Mouse (Mus musculus) lung, embryonic 14.5 days (tissue): ENCODE results near the gene Entpd2. TPM values are rescaled to one million over a fixed set of nuclear protein-coding genes. Genes with fewer than 3 reads are reported as not detected.
A peak's percentile ranks its signal among the peaks of the same experiment; 100 is the strongest.

Experiments used
- ATAC-seq: fragments of 200-750 bp; cut with Nextera tagmentation; 2 replicates; pipeline ENCODE4 v1.8.0; 2017; ENCODE audit warnings: mild to moderate bottlenecking, moderate TSS enrichment, moderate library complexity; ENCODE audit not compliant: insufficient read depth
- DNase-seq: peaks from one replicate; pipeline ENCODE4 v3.0.0-alpha.2; 2015
- H3K27ac ChIP-seq: fragments of 300-500 bp; sonication (generic); 2 replicates; pipeline ENCODE4 v1.5.1; 2014; ENCODE audit warnings: low read depth, mild to moderate bottlenecking, moderate library complexity
- H3K27me3 ChIP-seq: fragments of 300-500 bp; sonication (generic); 2 replicates; pipeline ENCODE4 v1.6.1; 2014; ENCODE audit warnings: low read length, control low read depth; ENCODE audit not compliant: insufficient read depth
- H3K36me3 ChIP-seq: fragments of 300-500 bp; sonication (generic); 2 replicates; pipeline ENCODE4 v1.6.1; 2014; ENCODE audit warnings: control low read depth; ENCODE audit not compliant: insufficient read depth
- H3K4me1 ChIP-seq: fragments of 300-500 bp; sonication (generic); 2 replicates; pipeline ENCODE4 v1.6.1; 2014; ENCODE audit warnings: antibody characterized with exemption, control low read depth; ENCODE audit not compliant: insufficient read depth
- H3K4me2 ChIP-seq: fragments of 300-500 bp; sonication (generic); 2 replicates; pipeline ENCODE4 v1.6.1; 2014; ENCODE audit warnings: mild to moderate bottlenecking
- H3K4me3 ChIP-seq: fragments of 300-500 bp; sonication (generic); 2 replicates; pipeline ENCODE4 v1.5.1; 2014; ENCODE audit warnings: low read depth, low read length
- H3K9ac ChIP-seq: fragments of 300-500 bp; sonication (generic); 2 replicates; pipeline ENCODE4 v1.6.1; 2014
- H3K9me3 ChIP-seq: fragments of 300-500 bp; sonication (generic); 2 replicates; pipeline ENCODE4 v1.6.1; 2016; ENCODE audit warnings: low read depth, low read length, control low read depth
- CTCF ChIP-seq: IDR thresholded peaks from 2 replicates; pipeline ENCODE4 v1.5.1; 2016; ENCODE audit warnings: antibody characterized with exemption, low read depth
- WGBS: fragments of 180-500 bp; shearing (Covaris S2); extraction: QIAGEN DNeasy Blood & Tissue Kit; methylation state at CpG from one replicate; pipeline ENCODE4 v1.1.7; 2014; 5-methylcytosine and 5-hydroxymethylcytosine counted together
- polyA plus RNA-seq: library from polyadenylated mRNA; unstranded; fragments of >200 nt; fragmentation: Nextera tagmentation; extraction: Ambion mirVana; gene quantifications from 2 replicates; pipeline ENCODE4 v1.2.1, GENCODE M21; 2014

Entpd2 gene
- polyA plus RNA-seq, 1 experiment from 2014 or later = 0.92 TPM

- Histone ChIP-seq H3K9ac (no peak overlapping the region), H3K36me3 (peaks cover 4% of the 10 kb centered on the region; the same call in 1 of the 2 replicates), H3K9me3 (no peaks in the 10 kb centered on the region), H3K4me2 (no peak overlapping the region), H3K4me1 (peaks cover 5% of the 10 kb centered on the region; the same call in 1 of the 2 replicates), H3K27me3 (no peaks in the 10 kb centered on the region), H3K4me3 (no peak overlapping the region), H3K27ac (no peak overlapping the region)
- no peak for ATAC-seq
- 78% methylated on average over 3 of the region's 3 CpGs for WGBS
- no peak for TF ChIP-seq CTCF
- no peak for DNase-seq
Measured at GRCm38 (mm10) chr2:25369996-25370395, 25.7 kb upstream of the Entpd2 start.

- no peak for TF ChIP-seq CTCF
- ATAC-seq = peak; percentile 96
Measured at GRCm38 (mm10) chr2:25371764-25372643, 23.7 kb upstream of the Entpd2 start, which contains the start of gene Sapcd2. Gene Sapcd2, plus strand, starts transcription at chr2:25372321.

GRCm38 (mm10) chr2:25372644-25373391 lies 22.9 kb upstream of the Entpd2 start:
- peak overlapping the region; percentile 85 for H3K4me3 ChIP-seq
- H3K9ac ChIP-seq = peak overlapping the region; percentile 72
- peak overlapping the region; percentile 54; the same call in 1 of the 2 replicates for H3K27ac ChIP-seq
- no peak for TF ChIP-seq CTCF
- peaks cover 31% of the 10 kb centered on the region for H3K36me3 ChIP-seq
- no peaks in the 10 kb centered on the region for H3K9me3 ChIP-seq
- H3K4me1 ChIP-seq = peaks cover 5% of the 10 kb centered on the region; the same call in 1 of the 2 replicates
- WGBS = 1% methylated on average over 42 of the region's 42 CpGs
- H3K4me2 ChIP-seq = peak overlapping the region; percentile 95
- no peaks in the 10 kb centered on the region for H3K27me3 ChIP-seq
- DNase-seq = no peak
- peak; percentile 17 for ATAC-seq

More at GRCm38 (mm10) chr2:25371764-25372643, 23.7 kb upstream of the Entpd2 start, which contains the start of gene Sapcd2:
- peaks cover 24% of the 10 kb centered on the region for H3K36me3 ChIP-seq
- peak within 1 kb of the TSS; percentile 85 for H3K4me3 ChIP-seq
- under 1% methylated on average over 61 of the region's 65 CpGs for WGBS
- H3K27ac ChIP-seq = peak within 1 kb of the TSS; percentile 87
- peak; percentile 95 for DNase-seq
- H3K4me1 ChIP-seq = peaks cover 5% of the 10 kb centered on the region; the same call in 1 of the 2 replicates
- no peaks in the 10 kb centered on the region for H3K9me3 ChIP-seq
- H3K27me3 ChIP-seq = no peaks in the 10 kb centered on the region
- H3K4me2 ChIP-seq = peak within 1 kb of the TSS; percentile 95
- peak within 1 kb of the TSS; percentile 72 for H3K9ac ChIP-seq

- peak overlapping the region; percentile 95 for H3K4me2 ChIP-seq
- H3K4me1 ChIP-seq = peaks cover 5% of the 10 kb centered on the region; the same call in 1 of the 2 replicates
- peak overlapping the region; percentile 85 for H3K4me3 ChIP-seq
- ATAC-seq = no peak
- no peak for TF ChIP-seq CTCF
- no peaks in the 10 kb centered on the region for H3K9me3 ChIP-seq
- H3K27me3 ChIP-seq = no peaks in the 10 kb centered on the region
- no peak for DNase-seq
- H3K9ac ChIP-seq = peak overlapping the region; percentile 72
- WGBS = 46% methylated on average over 2 of the region's 2 CpGs
- H3K27ac ChIP-seq = no peak overlapping the region
- peaks cover 31% of the 10 kb centered on the region for H3K36me3 ChIP-seq
Measured at GRCm38 (mm10) chr2:25373431-25373830, 22.2 kb upstream of the Entpd2 start.

- no peaks in the 10 kb centered on the region for H3K27me3 ChIP-seq
- DNase-seq (peak; percentile 72), ATAC-seq (no peak)
- H3K4me1 ChIP-seq = peaks cover 5% of the 10 kb centered on the region; the same call in 1 of the 2 replicates
- WGBS = 52% methylated on average over 4 of the region's 4 CpGs
- no peaks in the 10 kb centered on the region for H3K9me3 ChIP-seq
- H3K9ac ChIP-seq = no peak overlapping the region
- H3K36me3 ChIP-seq = peaks cover 31% of the 10 kb centered on the region
- H3K4me3 ChIP-seq = no peak overlapping the region
- H3K27ac ChIP-seq = no peak overlapping the region
- H3K4me2 ChIP-seq = no peak overlapping the region
- peak; percentile 79 for TF ChIP-seq CTCF
Measured at GRCm38 (mm10) chr2:25376589-25376988, 19.1 kb upstream of the Entpd2 start.

- Histone ChIP-seq H3K9ac (no peak overlapping the region), H3K4me2 (no peak overlapping the region), H3K4me3 (no peak overlapping the region), H3K9me3 (no peaks in the 10 kb centered on the region), H3K4me1 (no peaks in the 10 kb centered on the region), H3K27me3 (no peaks in the 10 kb centered on the region), H3K36me3 (no peaks in the 10 kb centered on the region), H3K27ac (no peak overlapping the region)
- ATAC-seq (no peak), DNase-seq (no peak)
- TF ChIP-seq CTCF = no peak
- WGBS = 48% methylated on average over 5 of the region's 5 CpGs
Measured at GRCm38 (mm10) chr2:25384492-25384891, 11.2 kb upstream of the Entpd2 start.

GRCm38 (mm10) chr2:25391266-25391665 lies 4.4 kb upstream of the Entpd2 start:
- no peak overlapping the region for H3K27ac ChIP-seq
- H3K9ac ChIP-seq = no peak overlapping the region
- 0 out of 2 replicates have a peak, but pooled peaks cover 8% of the 10 kb centered on the region for H3K4me1 ChIP-seq
- H3K4me2 ChIP-seq = no peak overlapping the region
- no peaks in the 10 kb centered on the region for H3K36me3 ChIP-seq
- H3K9me3 ChIP-seq = no peaks in the 10 kb centered on the region
- H3K4me3 ChIP-seq = no peak overlapping the region
- DNase-seq (no peak), ATAC-seq (no peak)
- 46% methylated on average over 5 of the region's 5 CpGs for WGBS
- no peak for TF ChIP-seq CTCF
- H3K27me3 ChIP-seq = peaks cover 19% of the 10 kb centered on the region
